Mouse (Mus musculus) gastrocnemius, adult 8-10 months (tissue): ENCODE measurements around the gene Cds1. TPM values are rescaled to one million over a fixed set of nuclear protein-coding genes. Genes with fewer than 3 reads are reported as not detected.

Experiments
- DNase-seq, 2 experiments: peaks; one replicate each; pipeline ENCODE4 v3.0.0; 2022; ENCODE audit warnings: low spot score in 2 of 2
- total RNA-seq, 4 experiments: library from RNA; stranded (reverse); gene quantifications; 2 replicates each; pipeline ENCODE4 v1.2.4; 2022

The Cds1 gene
- total RNA-seq, 4 experiments from 2014 or later = 3.1 to 8.5 (median 5.0) TPM

GRCm38 (mm10) chr5:101866722-101867121 lies 101.8 kb downstream of the Cds1 start:
- DNase-seq = no peak

Other genes starting within 250 kb of the Cds1 start
- gene Nkx6-1, start 100.1 kb upstream of the Cds1 start, total RNA-seq = not detected